Mouse (Mus musculus) right cerebral cortex, postnatal 10 days (tissue): Measurements from ENCODE around the gene Deaf1.
A peak's percentile ranks its signal among the peaks of the same experiment; 100 is the strongest.

Experiments used
- DNase-seq, 2 experiments: peaks; one replicate each; pipeline ENCODE4 v3.0.0; 2021; ENCODE audit warnings: low spot score in 2 of 2

Gene Deaf1

GRCm38 (mm10) chr7:141339215-141339920 is 11.9 kb upstream of the Deaf1 start:
- DNase-seq, result no peak

- DNase-seq, result no peak
These were observed 11.2 kb upstream of the Deaf1 start, which contains the start of gene Eps8l2 for GRCm38 (mm10) chr7:141338576-141339131. TSS of gene Eps8l2 (plus strand) at chr7:141338880.

GRCm38 (mm10) chr7:141337716-141338416 is 10.4 kb upstream of the Deaf1 start:
- DNase-seq, result no peak

GRCm38 (mm10) chr7:141336296-141336695 is 8.8 kb upstream of the Deaf1 start:
- no peak for DNase-seq

- DNase-seq, result peak; percentile 66 to 76
These were observed 8.2 kb upstream of the Deaf1 start for GRCm38 (mm10) chr7:141335682-141336081.

- no peak for DNase-seq
These were observed 7.6 kb upstream of the Deaf1 start for GRCm38 (mm10) chr7:141335044-141335579.

GRCm38 (mm10) chr7:141331990-141332389 is 4.5 kb upstream of the Deaf1 start:
- DNase-seq, result no peak

- DNase-seq, result no peak
These were observed 3.2 kb upstream of the Deaf1 start for GRCm38 (mm10) chr7:141330706-141331105.

- DNase-seq, result no peak
These were observed 992 bp upstream of the Deaf1 start for GRCm38 (mm10) chr7:141328373-141328990.

GRCm38 (mm10) chr7:141326546-141327446 is 694 bp downstream of the Deaf1 start:
- peak; percentile 57 to 71 for DNase-seq

- DNase-seq, result no peak
These were observed 2.8 kb downstream of the Deaf1 start for GRCm38 (mm10) chr7:141324686-141325085.

GRCm38 (mm10) chr7:141319446-141319845 is 8.0 kb downstream of the Deaf1 start:
- no peak for DNase-seq

- no peak for DNase-seq
These were observed 9.8 kb downstream of the Deaf1 start for GRCm38 (mm10) chr7:141317619-141318132.

- DNase-seq, result no peak
These were observed 11.5 kb downstream of the Deaf1 start for GRCm38 (mm10) chr7:141315974-141316373.

GRCm38 (mm10) chr7:141315076-141315475 is 12.4 kb downstream of the Deaf1 start:
- peak; percentile 60 to 63 for DNase-seq

- DNase-seq, result no peak
These were observed 13.1 kb downstream of the Deaf1 start for GRCm38 (mm10) chr7:141314416-141314815.

- no peak for DNase-seq
These were observed 23.0 kb downstream of the Deaf1 start for GRCm38 (mm10) chr7:141304537-141304936.

- DNase-seq, result no peak
These were observed 24.7 kb downstream of the Deaf1 start for GRCm38 (mm10) chr7:141302702-141303268.

GRCm38 (mm10) chr7:141301386-141301785 is 26.1 kb downstream of the Deaf1 start:
- DNase-seq, result no peak

GRCm38 (mm10) chr7:141299175-141299574 is 28.3 kb downstream of the Deaf1 start:
- DNase-seq, result peak; percentile 36 to 53
